Mouse (Mus musculus) lung, embryonic 15.5 days (tissue): ENCODE results near the gene Ss18l2. TPM values are rescaled to one million over a fixed set of nuclear protein-coding genes. Genes with fewer than 3 reads are reported as not detected.
A peak's percentile ranks its signal among the peaks of the same experiment; 100 is the strongest.

ENCODE experiments used
- ATAC-seq: fragments of 200-750 bp; cut with Nextera tagmentation; 2 replicates; pipeline ENCODE4 v1.8.0; 2017; ENCODE audit warnings: moderate number of reproducible peaks, borderline replicate concordance; ENCODE audit not compliant: low FRiP score, low TSS enrichment; ENCODE audit errors: extremely low read depth
- H3K27ac ChIP-seq: fragments of 300-500 bp; sonication (generic); 2 replicates; pipeline ENCODE4 v1.5.1; 2015; ENCODE audit warnings: moderate library complexity, mild to moderate bottlenecking, inconsistent platforms
- H3K27me3 ChIP-seq: fragments of 300-500 bp; sonication (generic); 2 replicates; pipeline ENCODE4 v1.6.1; 2015; ENCODE audit warnings: inconsistent platforms
- H3K36me3 ChIP-seq: fragments of 300-500 bp; sonication (generic); 2 replicates; pipeline ENCODE4 v1.6.1; 2015; ENCODE audit warnings: inconsistent platforms
- H3K4me1 ChIP-seq: fragments of 300-500 bp; sonication (generic); 2 replicates; pipeline ENCODE4 v1.6.1; 2015; ENCODE audit warnings: inconsistent platforms
- H3K4me2 ChIP-seq: fragments of 300-500 bp; sonication (generic); 2 replicates; pipeline ENCODE4 v1.6.1; 2015; ENCODE audit warnings: inconsistent platforms, mild to moderate bottlenecking, moderate library complexity
- H3K4me3 ChIP-seq: fragments of 300-500 bp; sonication (generic); 2 replicates; pipeline ENCODE4 v1.5.1; 2015; ENCODE audit warnings: mild to moderate bottlenecking, inconsistent platforms
- H3K9ac ChIP-seq: fragments of 300-500 bp; sonication (generic); 2 replicates; pipeline ENCODE4 v1.6.1; 2015; ENCODE audit warnings: inconsistent platforms
- H3K9me3 ChIP-seq: fragments of 300-500 bp; sonication (generic); 2 replicates; pipeline ENCODE4 v1.6.1; 2016; ENCODE audit warnings: inconsistent platforms
- WGBS: fragments of 180-500 bp; shearing (Covaris S2); methylation state at CpG from one replicate; pipeline ENCODE4 v1.1.7; 2015; 5-methylcytosine and 5-hydroxymethylcytosine counted together
- polyA plus RNA-seq: library from polyadenylated mRNA; unstranded; fragments of >200 nt; fragmentation: Nextera tagmentation; extraction: Ambion mirVana; gene quantifications from 2 replicates; pipeline ENCODE4 v1.2.1, GENCODE M21; 2015

Ss18l2 gene
- polyA plus RNA-seq, 1 experiment from 2014 or later: 96.0 TPM

DNA sequence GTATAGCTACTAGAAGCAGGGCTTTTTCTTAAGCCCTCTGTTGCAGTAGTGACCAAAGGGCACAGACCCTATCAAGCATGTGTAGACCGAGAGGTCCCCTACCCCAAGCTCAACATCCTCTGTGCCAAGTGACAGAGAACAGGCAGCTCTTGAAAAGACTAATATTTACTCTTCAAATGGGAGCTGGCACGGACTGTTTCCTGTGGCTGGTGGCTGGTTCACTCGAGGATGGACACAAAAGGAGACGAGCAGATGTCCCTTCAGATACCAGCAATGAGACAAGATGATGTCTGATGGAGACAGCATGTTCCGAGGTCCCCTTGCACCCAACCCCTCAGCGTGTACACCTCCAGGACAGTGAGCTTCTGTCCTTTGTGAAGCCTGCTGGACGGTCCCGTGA lies 32.7 kb upstream of the Ss18l2 start:
- no peak overlapping the region for H3K4me2 ChIP-seq

DNA sequence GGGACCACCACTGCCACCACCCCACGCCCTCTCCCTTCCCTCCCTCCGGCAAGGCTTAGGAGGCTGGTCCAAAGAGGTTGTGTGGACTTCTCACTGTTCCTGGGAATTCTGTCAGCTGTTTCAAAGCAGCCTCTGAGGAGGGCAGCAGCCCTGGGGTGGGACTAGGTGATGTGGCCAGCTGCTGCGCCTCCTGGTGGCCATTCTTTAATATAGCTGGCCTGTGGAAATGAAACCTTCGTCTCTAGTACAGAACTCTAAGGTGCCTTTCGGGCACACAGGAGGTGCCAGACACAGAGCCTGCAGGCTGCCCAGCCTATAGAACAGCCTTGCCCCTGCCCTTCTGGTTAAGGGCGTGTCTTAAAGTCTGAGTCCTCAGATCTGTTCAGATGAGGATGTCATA lies 30.6 kb upstream of the Ss18l2 start:
- peak; percentile 34; the same call in 1 of the 2 replicates for ATAC-seq

More for the DNA sequence above, 32.7 kb upstream of the Ss18l2 start:
- Histone ChIP-seq H3K27ac (no peak overlapping the region), H3K4me1 (peaks cover 23% of the 10 kb centered on the region), H3K4me3 (no peak overlapping the region), H3K9me3 (no peaks in the 10 kb centered on the region), H3K27me3 (no peaks in the 10 kb centered on the region), H3K36me3 (0 out of 2 replicates have a peak, but pooled peaks cover under 1% of the 10 kb centered on the region), H3K9ac (no peak overlapping the region)
- ATAC-seq: no peak
- WGBS: 23% methylated on average over 8 of the region's 8 CpGs

DNA sequence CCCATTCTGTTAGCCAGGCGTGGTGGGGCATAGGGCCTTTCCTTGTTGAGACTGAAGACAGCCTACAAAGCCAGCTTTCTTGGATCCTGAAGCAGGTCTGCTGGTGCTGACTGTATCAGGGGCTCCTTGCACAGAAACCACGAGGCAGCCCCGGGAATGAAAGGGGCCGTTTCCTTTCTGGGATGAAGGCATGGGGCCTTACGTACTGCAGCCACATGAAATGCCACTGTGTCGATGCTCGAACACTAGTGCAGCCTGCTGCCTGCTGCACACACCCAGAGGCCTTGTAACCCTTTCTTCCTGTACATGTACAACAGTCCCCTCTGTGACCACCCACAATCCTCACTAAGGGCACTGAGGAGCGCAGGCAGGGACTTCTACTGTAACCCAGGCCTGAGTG lies 28.9 kb upstream of the Ss18l2 start:
- Histone ChIP-seq H3K9ac (no peak overlapping the region), H3K4me2 (no peak overlapping the region), H3K4me3 (no peak overlapping the region), H3K9me3 (no peaks in the 10 kb centered on the region), H3K27ac (no peak overlapping the region), H3K4me1 (peaks cover 21% of the 10 kb centered on the region), H3K27me3 (no peaks in the 10 kb centered on the region), H3K36me3 (0 out of 2 replicates have a peak, but pooled peaks cover 5% of the 10 kb centered on the region)
- 76% methylated on average over 8 of the region's 8 CpGs for WGBS
- no peak for ATAC-seq

More for the DNA sequence above, 30.6 kb upstream of the Ss18l2 start:
- 0 out of 2 replicates have a peak, but pooled peaks cover 2% of the 10 kb centered on the region for H3K36me3 ChIP-seq
- H3K27me3 ChIP-seq: no peaks in the 10 kb centered on the region
- no peaks in the 10 kb centered on the region for H3K9me3 ChIP-seq
- H3K9ac ChIP-seq: no peak overlapping the region
- no peak overlapping the region for H3K4me2 ChIP-seq
- WGBS: 22% methylated on average over 6 of the region's 6 CpGs
- no peak overlapping the region for H3K27ac ChIP-seq
- no peak overlapping the region for H3K4me3 ChIP-seq
- H3K4me1 ChIP-seq: peaks cover 21% of the 10 kb centered on the region

DNA sequence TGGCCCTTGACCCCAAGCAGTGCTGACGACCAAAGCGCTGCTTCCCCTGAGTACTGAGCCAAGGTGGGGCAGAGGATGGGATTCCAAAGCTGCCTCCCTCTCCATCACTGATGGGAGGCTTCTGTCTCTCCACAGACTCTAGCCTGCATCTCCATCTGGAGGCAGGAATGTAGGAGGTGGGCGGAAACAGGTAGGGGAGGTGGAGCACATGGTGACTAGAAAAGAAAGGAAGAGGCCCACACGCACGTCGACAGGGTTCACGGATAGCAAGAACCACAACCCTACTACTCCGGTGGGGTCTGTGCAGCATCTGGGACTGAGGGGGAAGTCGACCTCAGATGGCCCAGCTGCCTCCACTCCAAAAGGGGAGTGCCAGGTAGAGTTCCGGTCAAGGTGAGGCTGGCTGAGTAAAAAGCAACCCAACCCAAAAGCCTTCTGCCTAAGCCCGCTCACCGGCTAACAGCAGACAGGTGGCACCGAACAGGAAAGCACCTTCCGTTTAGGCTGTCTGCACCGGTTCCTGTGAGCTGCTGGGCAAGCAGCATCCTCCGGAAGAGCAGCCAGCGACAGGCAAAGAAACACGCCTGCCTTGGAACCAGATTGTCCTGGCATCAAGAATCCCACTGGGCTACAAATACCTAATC lies 28.0 kb upstream of the Ss18l2 start:
- 75% methylated on average over 18 of the region's 18 CpGs for WGBS
- H3K27ac ChIP-seq: no peak overlapping the region

DNA sequence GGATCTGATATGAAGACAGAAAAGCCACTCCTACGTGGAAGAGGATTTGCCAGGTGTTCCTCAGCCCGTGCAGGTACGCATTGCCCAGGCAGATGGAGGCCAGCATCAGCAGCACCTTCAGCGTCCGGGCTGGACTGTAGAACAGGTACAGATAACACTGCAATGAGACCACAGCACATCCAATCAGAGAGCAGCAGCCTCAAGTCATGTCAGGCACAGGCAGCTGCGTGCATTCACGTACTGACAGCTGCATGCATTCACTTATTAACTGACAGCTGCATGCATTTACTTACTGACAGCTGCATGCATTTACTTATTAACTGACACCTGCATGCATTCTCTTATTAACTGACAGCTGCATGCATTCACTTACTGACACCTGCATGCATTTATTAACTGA lies 25.4 kb upstream of the Ss18l2 start:
- no peak overlapping the region for H3K9ac ChIP-seq
- ATAC-seq: no peak
- H3K4me3 ChIP-seq: no peak overlapping the region
- 75% methylated on average over 7 of the region's 7 CpGs for WGBS
- peaks cover 15% of the 10 kb centered on the region; the same call in 1 of the 2 replicates for H3K36me3 ChIP-seq
- no peaks in the 10 kb centered on the region for H3K9me3 ChIP-seq
- no peak overlapping the region for H3K27ac ChIP-seq
- no peak overlapping the region for H3K4me2 ChIP-seq
- no peaks in the 10 kb centered on the region for H3K27me3 ChIP-seq
- H3K4me1 ChIP-seq: no peaks in the 10 kb centered on the region

More for the DNA sequence above, 28.0 kb upstream of the Ss18l2 start:
- H3K9ac ChIP-seq: no peak overlapping the region
- no peak for ATAC-seq
- H3K4me1 ChIP-seq: peaks cover 16% of the 10 kb centered on the region
- H3K27me3 ChIP-seq: no peaks in the 10 kb centered on the region
- no peaks in the 10 kb centered on the region for H3K9me3 ChIP-seq
- peaks cover 6% of the 10 kb centered on the region; the same call in 1 of the 2 replicates for H3K36me3 ChIP-seq
- no peak overlapping the region for H3K4me3 ChIP-seq
- no peak overlapping the region for H3K4me2 ChIP-seq

DNA sequence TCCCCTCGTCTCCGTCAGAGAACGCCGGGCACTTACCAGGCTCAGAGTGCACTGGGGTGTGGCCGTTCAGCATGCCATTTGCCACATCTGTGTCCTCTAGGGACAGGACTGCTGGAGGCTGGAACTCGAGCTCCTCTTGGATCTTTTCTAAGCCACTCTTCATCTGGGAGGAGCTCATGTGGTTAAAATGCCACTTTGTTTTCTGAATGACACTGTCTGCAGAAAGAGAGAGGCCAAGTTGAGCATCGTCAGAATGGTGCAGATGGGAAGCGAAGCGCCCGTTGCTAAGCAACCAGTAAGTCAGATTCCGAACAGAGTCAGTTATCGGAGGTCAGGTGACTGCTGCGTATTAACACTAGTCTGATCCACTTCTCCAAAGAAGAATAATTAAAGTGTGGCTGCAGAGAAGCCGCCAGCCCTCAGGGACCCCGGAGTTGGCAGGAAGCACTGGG lies 19.9 kb upstream of the Ss18l2 start:
- no peak overlapping the region for H3K27ac ChIP-seq
- H3K4me1 ChIP-seq: 0 out of 2 replicates have a peak, but pooled peaks cover 3% of the 10 kb centered on the region
- H3K9ac ChIP-seq: no peak overlapping the region
- H3K36me3 ChIP-seq: peaks cover 16% of the 10 kb centered on the region; the same call in 1 of the 2 replicates
- 64% methylated on average over 15 of the region's 15 CpGs for WGBS
- no peaks in the 10 kb centered on the region for H3K9me3 ChIP-seq
- no peaks in the 10 kb centered on the region for H3K27me3 ChIP-seq
- H3K4me3 ChIP-seq: no peak overlapping the region
- no peak for ATAC-seq
- H3K4me2 ChIP-seq: no peak overlapping the region

DNA sequence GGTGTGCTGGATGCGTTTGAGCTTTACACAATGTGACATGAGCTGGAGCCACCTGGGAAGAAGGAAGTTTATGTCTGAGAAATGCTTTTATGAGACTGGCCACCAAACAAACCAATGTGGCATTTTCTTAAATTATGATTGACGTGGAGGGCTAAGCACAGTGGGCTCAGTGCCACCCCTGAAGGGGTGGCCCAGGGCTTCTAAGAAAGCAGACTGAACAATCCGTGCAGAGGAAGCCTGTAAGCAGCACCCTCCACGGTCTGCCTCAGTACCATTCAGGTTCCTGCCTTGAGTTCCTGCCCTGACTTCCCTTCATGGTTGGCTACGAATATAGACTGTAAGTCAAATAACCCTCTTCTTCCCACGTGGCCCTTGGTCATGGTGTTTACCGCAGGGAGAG lies 19.4 kb upstream of the Ss18l2 start:
- no peak overlapping the region for H3K27ac ChIP-seq
- no peak for ATAC-seq

DNA sequence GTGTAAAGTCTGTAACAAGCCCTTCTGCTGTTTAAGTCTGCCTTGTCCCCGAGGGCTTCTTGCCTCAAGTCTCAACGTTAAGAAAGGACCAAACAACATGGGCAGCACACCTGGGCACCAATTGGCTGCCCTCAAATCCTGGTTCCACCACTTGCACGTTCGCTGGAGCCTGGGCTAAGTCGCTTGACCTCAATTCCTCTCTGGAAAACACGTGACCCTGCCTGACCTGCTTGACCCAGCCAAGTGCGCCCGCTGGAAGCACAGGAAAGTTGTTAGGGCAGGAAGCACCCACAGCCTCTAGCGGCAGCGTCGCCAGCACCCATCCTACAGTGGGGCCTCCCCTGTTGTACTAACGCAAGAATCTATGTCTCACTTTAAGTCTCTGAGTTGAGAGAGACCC lies 15.4 kb upstream of the Ss18l2 start:
- no peak for ATAC-seq
- Histone ChIP-seq H3K4me1 (0 out of 2 replicates have a peak, but pooled peaks cover 3% of the 10 kb centered on the region), H3K27me3 (no peaks in the 10 kb centered on the region), H3K27ac (no peak overlapping the region), H3K4me2 (no peak overlapping the region), H3K36me3 (peaks cover 5% of the 10 kb centered on the region; the same call in 1 of the 2 replicates), H3K9me3 (no peaks in the 10 kb centered on the region), H3K4me3 (no peak overlapping the region), H3K9ac (no peak overlapping the region)
- WGBS: 62% methylated on average over 12 of the region's 12 CpGs

More for the DNA sequence above, 19.4 kb upstream of the Ss18l2 start:
- 84% methylated on average over 7 of the region's 7 CpGs for WGBS
- H3K4me3 ChIP-seq: no peak overlapping the region
- no peaks in the 10 kb centered on the region for H3K9me3 ChIP-seq
- H3K27me3 ChIP-seq: no peaks in the 10 kb centered on the region
- 0 out of 2 replicates have a peak, but pooled peaks cover 3% of the 10 kb centered on the region for H3K4me1 ChIP-seq
- H3K4me2 ChIP-seq: no peak overlapping the region
- peaks cover 14% of the 10 kb centered on the region; the same call in 1 of the 2 replicates for H3K36me3 ChIP-seq
- no peak overlapping the region for H3K9ac ChIP-seq

DNA sequence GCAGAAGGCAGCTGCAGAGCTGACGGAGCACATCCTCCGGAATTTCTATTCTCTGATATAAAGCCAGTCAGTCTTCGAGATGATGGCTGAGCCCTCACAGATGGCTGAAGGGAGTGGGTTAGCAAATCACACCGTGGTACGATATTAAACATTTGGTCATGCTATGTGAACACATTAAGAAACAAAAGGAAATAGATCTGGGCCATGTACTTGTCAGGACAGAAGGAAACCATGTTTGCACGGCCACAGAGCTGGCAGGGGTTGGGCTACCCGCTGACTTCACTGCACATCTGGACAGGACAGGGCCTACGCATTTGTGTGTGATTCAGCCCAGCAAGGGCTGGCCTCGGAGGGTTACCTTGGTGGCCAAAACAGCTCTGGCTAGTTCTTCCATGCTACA lies 13.5 kb upstream of the Ss18l2 start:
- WGBS: 76% methylated on average over 9 of the region's 9 CpGs
- Histone ChIP-seq H3K36me3 (peaks cover 5% of the 10 kb centered on the region; the same call in 1 of the 2 replicates), H3K4me1 (no peaks in the 10 kb centered on the region), H3K4me3 (no peak overlapping the region), H3K27ac (peak overlapping the region; percentile 20; the same call in 1 of the 2 replicates), H3K9ac (no peak overlapping the region), H3K9me3 (no peaks in the 10 kb centered on the region), H3K4me2 (no peak overlapping the region), H3K27me3 (no peaks in the 10 kb centered on the region)
- ATAC-seq: peak; percentile 51; the same call in 1 of the 2 replicates

DNA sequence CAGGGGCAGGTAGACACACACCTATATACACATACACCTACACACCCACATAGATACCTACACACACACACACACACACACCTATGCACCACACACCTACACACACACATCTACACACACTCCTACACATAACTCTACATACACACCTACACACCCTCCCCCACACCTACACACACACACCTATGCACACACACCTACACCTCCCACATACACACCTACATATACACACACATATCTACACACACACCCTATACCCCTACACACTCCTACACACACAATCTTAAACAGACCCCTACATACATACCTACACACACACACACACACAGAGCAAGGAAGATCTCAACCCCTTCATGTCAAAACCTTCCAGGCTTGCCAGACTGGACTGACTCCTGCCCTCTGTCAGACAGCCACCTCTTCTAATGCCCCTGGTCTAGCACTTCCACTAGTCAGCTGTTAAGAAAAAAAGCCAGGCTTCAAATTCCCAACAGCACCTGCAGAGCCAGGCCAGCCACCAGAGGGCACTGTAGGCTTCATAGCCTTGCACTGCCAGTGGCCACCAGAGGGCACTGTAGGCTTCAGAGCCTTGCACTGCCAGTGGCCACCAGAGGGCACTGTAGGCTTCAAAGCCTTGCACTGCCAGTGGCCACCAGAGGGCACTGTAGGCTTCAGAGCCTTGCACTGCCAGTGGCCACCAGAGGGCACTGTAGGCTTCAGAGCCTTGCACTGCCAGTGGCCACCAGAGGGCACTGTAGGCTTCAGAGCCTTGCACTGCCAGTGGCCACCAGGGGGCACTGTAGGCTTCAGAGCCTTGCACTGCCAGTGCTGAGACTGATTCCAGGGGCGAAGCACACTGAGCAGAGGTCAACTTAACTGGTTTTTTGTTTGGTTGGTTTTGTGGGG lies 12.7 kb upstream of the Ss18l2 start:
- H3K4me3 ChIP-seq: no peak overlapping the region
- WGBS: 95% methylated on average over 1 of the region's 1 CpGs
- no peaks in the 10 kb centered on the region for H3K4me1 ChIP-seq
- H3K27ac ChIP-seq: peak overlapping the region; percentile 20; the same call in 1 of the 2 replicates
- no peaks in the 10 kb centered on the region for H3K27me3 ChIP-seq
- H3K9me3 ChIP-seq: no peaks in the 10 kb centered on the region
- ATAC-seq: peak; percentile 64
- H3K4me2 ChIP-seq: no peak overlapping the region
- H3K36me3 ChIP-seq: peaks cover 4% of the 10 kb centered on the region; the same call in 1 of the 2 replicates
- H3K9ac ChIP-seq: no peak overlapping the region

DNA sequence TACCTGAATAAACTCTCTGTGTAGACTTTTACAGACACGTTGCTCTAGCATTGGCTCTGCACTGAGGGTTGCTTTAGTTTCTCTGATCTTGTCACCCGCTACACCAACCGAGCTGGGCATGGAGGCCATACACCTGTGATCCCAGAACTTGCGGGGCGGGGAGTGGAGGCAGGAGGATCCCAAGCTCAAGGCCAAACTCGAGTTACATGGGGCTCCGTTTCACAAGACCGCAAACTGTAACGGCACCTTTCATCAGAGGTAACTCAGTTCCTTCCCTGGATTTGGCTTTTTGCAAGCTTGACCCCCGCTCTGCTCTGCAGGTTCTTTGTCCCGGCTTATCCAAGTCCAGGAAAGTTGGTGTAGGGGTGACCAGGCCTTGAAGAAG lies 5.9 kb upstream of the Ss18l2 start:
- Histone ChIP-seq H3K27ac (0 out of 2 replicates have a peak overlapping the region, but pooled peaks have one; percentile 82), H3K4me1 (peaks cover 16% of the 10 kb centered on the region), H3K4me3 (peak overlapping the region; percentile 99), H3K9me3 (no peaks in the 10 kb centered on the region), H3K4me2 (peak overlapping the region; percentile 95), H3K36me3 (no peaks in the 10 kb centered on the region), H3K9ac (peak overlapping the region; percentile 65), H3K27me3 (no peaks in the 10 kb centered on the region)
- 30% methylated on average over 11 of the region's 11 CpGs for WGBS
- ATAC-seq: no peak
